Mouse (Mus musculus) CD8-positive naive resting alpha-beta T cell, adult 2 months (primary cell): Measurements from ENCODE around the gene Gm7579.
"Not testable (repeated sequence)": the region's sequence is repeated elsewhere in the genome, so short reads cannot be mapped to it uniquely, and the experiment has no call there.

Experiments used
- DNase-seq, 2 experiments: peaks; one replicate each; pipeline ENCODE4 v3.0.0; 2022; ENCODE audit warnings: low read depth in 2 of 2, low spot score in 2 of 2

Gene Gm7579

GRCm38 (mm10) chr7:142211559-142211958, at the start of gene Gm7579:
Gene Gm7579, plus strand, starts transcription at chr7:142211859.
- DNase-seq, result no peak

DNA sequence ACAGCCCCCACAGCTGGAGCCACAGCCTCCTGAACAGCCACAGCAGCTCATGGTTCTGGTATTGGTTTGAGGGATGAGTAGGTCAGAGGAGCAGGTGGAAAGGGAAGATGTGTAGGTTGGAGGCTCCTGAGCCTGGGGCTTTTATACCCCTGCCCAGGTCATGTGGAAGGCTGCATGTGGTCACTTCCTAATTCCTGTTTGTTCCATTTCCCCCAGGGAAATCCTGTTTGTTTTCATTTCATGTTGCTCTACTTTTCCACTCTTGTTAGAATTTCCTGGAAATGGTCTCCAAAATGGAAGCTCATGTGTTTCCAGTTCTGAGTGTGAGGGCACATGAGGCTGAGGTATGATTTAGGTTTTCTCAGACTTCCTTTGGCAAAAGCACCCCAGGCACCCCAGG, 46.0 kb upstream of the Gm7579 start, which contains the start of gene Gm4553:
Gene Gm4553 (minus strand): TSS at position 101 of the 400 bp plus-strand sequence.
- not testable (repeated sequence) for DNase-seq

DNA sequence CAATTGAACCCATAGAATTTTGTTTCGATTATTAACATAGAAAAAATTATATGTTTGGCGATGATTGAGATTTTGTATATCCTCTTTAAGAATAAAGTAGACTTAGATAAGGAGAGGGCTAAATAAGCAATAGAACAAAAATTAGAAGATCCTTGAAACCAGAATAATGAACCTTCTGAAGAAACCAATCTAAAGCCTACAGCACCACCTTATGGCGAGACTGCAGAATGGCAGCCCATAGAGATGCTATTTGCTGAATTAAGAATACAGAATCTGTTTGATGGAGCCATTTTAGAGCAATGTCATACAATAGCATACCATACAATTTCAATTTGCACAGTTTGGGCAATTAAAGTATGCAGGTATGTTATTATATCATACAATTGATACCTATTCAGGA, 41.8 kb upstream of the Gm7579 start:
- DNase-seq, result no peak

DNA sequence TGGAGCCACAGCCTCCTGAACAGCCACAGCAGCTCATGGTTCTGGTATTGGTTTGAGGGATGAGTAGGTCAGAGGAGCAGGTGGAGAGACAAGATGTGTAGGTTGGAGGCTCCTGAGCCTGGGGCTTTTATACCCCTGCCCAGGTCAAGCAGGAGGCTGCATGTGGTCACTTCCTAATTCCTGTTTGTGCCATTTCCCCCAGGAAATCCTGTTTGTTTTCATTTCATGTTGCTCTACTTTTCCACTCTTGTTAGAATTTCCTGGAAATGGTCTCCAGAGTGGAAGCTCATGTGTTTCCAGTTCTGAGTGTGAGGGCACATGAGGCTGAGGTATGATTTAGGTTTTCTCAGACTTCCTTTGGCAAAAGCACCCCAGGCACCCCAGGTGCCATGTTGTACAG, 35.8 kb upstream of the Gm7579 start, which contains the start of gene Krtap5-2:
Gene Krtap5-2 (minus strand): TSS at position 101 of the 400 bp plus-strand sequence.
- DNase-seq, result not testable (repeated sequence)

GRCm38 (mm10) chr7:142178685-142179084, 33.0 kb upstream of the Gm7579 start:
- no peak for DNase-seq

DNA sequence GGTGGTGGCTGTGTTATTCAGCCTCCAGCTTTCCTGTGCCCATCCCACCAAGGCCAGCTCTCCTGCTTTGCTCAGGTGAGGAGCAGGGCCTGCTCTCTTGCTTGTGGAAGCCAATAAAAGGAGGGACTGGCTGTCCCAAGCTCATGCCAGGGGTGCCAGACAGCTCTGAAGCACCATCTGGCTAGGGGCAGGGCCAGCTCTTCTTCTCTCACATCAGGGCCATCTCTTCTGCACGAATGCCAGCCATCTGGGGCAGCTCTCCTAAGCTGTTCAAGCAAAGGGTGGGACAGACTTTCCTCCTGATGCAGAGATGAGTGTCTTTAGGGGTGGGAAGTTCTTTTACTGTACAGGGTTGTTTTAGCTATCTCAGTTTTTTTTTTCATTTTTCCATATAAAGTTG, 30.6 kb upstream of the Gm7579 start:
- DNase-seq, result no peak

DNA sequence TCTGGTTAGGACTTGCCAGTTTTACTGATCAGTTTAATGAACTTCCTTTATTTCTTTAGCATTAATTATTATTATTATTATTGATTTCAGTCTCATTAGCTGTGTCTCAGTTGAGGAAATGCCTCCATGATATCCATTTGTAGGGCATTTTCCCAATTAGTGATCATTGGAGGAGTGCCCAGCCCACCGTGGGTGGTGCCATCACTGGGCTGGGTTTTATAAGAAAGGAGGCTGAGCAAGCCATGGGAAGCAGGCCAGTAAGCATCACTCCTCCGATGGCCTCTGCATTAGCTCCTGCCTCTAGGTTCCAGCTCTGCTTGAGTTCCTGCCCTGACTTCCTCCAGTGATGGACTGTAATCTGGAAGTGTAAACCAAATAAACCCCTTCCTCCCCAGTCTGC, 23.5 kb upstream of the Gm7579 start:
- no peak for DNase-seq

DNA sequence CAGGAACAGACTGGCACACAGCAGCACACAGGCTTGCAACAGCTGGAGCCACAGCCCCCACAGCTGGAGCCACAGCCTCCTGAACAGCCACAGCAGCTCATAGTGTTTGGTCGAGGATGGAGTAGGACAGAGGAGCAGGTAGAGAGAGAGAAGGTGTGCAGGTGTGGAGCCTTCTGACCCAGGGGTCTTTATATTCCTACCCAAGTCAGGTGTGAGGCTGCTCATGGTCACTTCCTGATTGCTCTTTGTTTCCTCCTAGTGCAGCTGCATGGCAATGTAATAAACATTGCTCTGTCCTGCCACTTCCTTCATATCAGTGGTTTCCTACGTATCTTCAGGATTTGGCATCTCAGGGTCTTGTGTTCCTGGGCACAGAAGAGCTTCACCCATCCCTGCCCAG, 21.4 kb upstream of the Gm7579 start, which contains the start of gene Gm10153:
Gene Gm10153 (minus strand): TSS at position 101 of the 400 bp plus-strand sequence.
- DNase-seq, result no peak

GRCm38 (mm10) chr7:142198748-142199147, 12.9 kb upstream of the Gm7579 start:
- DNase-seq, result no peak

DNA sequence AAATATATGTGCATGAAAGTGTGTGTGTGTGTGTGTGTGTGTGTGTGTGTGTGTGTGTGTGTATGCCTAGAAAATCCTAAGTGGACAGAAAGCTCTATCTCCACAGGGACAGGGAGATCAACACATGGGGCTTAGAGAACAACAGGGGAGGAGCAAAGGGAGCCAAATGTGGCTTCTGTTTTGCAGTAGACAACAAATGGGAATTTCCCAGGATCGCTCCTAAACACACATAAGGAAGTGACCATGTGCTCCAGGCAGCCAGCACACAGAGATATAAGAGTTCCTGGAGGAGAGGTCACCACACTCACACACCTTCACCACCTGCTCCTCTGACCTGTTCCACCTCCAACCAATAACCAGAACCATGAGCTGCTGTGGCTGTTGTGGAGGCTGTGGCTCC, 10.6 kb upstream of the Gm7579 start, which contains the start of gene Krtap5-3:
Gene Krtap5-3 (plus strand): TSS at position 301 of the 400 bp plus-strand sequence.
- no peak for DNase-seq

- DNase-seq, result no peak
Observed at GRCm38 (mm10) chr7:142205488-142205887, 6.2 kb upstream of the Gm7579 start.

DNA sequence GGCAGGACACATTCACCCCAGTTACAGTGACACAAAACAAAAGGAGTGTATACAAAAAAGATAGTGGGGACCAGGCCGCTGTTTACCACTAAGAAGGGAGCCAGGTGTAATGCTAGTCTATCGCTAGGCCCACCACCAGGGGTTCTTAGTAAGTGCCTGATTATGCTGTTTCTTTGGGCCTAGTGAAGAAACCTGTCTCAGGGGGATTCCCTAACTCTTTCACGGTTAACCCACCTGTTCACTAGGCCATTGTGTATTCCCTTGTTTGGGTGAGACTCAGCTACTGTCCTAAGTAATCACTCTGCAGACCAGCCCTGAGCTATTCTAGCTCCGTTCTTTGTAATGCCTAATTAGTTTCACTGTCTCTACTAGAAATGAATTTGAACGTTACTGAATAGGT, 4.8 kb upstream of the Gm7579 start:
- DNase-seq, result not testable (repeated sequence)

DNA sequence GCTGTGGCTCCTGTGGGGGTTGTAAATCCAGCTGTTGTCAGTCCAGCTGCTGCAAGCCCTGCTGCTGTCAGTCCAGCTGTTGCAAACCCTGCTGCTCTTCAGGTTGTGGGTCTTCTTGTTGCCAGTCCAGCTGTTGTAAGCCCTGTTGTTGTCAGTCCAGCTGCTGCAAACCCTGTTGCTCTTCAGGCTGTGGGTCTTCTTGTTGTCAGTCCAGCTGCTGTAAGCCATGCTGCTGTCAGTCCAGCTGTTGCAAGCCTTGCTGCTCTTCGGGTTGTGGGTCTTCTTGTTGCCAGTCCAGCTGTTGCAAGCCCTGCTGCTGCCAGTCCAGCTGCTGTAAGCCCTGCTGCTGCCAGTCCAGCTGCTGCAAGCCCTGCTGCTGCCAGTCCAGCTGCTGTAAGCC, 477 bp downstream of the Gm7579 start:
- not testable (repeated sequence) for DNase-seq

DNA sequence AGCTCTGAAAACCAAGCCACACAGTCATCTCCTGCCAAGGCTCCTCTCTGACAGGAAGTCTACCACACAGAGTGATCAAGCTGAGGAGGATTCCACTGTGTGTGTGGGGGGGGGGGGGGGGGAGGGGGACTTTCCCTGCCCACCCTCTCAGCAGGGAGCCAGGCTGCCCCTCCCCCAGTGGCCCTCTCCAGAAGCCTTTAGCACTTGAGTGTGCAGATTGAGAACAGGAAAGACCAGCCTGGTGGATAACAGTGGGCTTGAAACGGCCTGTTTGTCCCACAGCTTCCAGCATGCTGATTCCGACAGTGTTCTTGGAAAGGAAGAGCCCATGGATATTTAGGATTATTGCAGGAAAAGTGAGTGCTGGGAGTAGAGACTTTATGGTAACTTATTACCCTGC, 12.9 kb downstream of the Gm7579 start:
- no peak for DNase-seq

DNA sequence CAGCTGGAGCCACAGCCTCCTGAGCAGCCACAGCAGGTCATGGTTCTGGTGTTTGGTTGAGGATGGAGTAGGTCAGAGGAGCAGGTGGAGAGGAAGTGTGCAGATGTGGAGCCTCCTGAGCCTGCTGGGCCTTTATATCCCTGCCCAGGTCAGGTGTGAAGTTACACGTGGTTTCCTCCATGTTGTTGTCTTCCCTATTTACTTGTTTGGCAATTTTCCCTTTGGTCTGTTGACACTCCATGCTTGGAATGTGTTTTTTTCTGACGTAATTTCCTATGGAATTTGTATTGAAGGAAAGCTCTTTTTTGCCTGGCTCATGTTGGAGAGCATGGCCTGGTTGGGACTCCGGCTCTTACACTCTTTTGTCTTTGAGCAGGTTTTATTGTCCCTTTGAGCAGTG, 18.2 kb downstream of the Gm7579 start, which contains the start of gene Krtap5-5:
Gene Krtap5-5 (minus strand): TSS at position 101 of the 400 bp plus-strand sequence.
- DNase-seq, result not testable (repeated sequence)

DNA sequence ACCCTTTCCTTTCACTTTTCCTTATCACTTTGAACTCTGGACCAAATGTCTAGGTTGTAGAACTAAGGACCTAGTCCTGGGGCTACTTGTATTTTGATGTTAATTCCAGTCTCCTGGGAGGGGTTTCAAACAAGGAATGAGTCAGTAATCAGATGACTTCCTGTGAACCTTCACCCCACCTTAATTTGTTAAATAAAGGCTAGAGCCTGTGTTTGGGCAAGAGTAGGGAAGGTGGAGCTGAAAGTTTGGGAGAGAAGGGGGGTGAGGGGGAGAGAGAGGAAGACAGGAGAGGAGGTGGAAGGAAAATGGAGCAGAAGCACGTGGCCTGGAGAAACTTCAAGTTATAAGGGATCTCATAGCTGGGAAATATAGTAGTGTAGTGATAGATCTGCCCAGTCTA, 19.9 kb downstream of the Gm7579 start:
- DNase-seq, result no peak

DNA sequence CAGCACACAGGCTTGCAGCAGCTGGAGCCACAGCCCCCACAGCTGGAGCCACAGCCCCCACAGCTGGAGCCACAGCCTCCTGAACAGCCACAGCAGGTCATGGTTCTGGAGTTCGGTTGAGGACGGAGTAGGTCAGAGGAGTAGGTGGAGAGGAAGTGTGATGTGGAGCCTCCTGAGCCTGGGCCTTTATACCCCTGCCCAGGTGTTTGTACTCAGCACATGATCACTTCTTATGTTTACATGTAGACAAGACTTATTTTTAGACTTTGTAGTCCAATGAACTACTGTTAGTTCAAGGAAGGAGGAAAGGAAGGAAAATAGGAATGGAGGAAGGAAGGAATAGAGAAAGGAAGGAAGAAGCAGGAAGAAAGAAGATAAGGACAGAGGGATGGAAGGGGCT, 29.3 kb downstream of the Gm7579 start, which contains the start of gene Gm40460:
Gene Gm40460 (minus strand): TSS at position 101 of the 400 bp plus-strand sequence.
- no peak for DNase-seq

- no peak for DNase-seq
Observed at GRCm38 (mm10) chr7:142249824-142250223, 38.2 kb downstream of the Gm7579 start.

DNA sequence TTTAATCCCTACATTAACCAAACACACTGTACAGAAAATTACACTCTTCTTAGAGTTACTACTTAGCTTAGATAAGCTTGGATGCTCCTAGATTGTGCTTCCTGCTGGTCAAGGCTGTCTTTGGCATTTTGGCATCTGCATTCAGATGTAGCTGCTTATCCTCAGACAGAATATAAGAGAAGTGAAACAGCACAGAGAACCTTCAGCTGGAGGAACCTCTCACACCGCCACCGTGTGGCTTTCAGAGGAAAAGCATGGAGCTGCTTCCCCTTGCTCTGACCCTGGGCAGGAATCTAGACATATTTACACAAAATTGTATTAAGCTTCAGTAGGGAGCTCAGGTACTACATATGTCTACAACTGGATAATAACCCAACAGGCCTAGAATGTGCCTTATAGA, 43.9 kb downstream of the Gm7579 start:
- no peak for DNase-seq

DNA sequence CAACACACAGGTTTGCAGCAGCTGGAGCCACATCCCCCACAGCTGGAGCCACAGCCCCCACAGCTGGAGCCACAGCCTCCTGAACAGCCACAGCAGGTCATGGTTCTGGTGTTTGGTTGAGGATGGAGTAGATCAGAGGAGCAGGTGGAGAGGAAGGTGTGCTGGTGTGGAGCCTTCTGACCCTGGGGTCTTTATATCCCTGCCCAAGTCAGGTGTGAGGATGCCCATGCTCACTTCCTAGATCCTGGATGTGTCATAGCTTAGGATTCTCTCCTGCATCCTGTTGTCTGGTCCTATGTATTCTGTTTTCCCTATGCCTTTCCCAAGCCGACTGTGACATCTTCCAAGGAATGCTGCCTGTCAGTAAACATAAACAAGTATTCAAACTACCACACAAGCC, 46.6 kb downstream of the Gm7579 start, which contains the start of gene Gm2431:
Gene Gm2431 (minus strand): TSS at position 101 of the 400 bp plus-strand sequence.
- not testable (repeated sequence) for DNase-seq
